Mouse (Mus musculus) embryonic fibroblast, embryonic 13.5 days (primary cell): Measurements from ENCODE around the gene Ube4a.

Experiments
- CTCF ChIP-seq: IDR thresholded peaks from 2 replicates; pipeline ENCODE4 v1.5.1; 2011; ENCODE audit warnings: mild to moderate bottlenecking, control low read depth, low read length, moderate library complexity, borderline replicate concordance; ENCODE audit not compliant: insufficient read depth
- POLR2A ChIP-seq: IDR thresholded peaks from 2 replicates; pipeline ENCODE4 v1.6.1; 2011; ENCODE audit warnings: low read depth, mild to moderate bottlenecking, control low read depth, low read length, moderate library complexity

DNA sequence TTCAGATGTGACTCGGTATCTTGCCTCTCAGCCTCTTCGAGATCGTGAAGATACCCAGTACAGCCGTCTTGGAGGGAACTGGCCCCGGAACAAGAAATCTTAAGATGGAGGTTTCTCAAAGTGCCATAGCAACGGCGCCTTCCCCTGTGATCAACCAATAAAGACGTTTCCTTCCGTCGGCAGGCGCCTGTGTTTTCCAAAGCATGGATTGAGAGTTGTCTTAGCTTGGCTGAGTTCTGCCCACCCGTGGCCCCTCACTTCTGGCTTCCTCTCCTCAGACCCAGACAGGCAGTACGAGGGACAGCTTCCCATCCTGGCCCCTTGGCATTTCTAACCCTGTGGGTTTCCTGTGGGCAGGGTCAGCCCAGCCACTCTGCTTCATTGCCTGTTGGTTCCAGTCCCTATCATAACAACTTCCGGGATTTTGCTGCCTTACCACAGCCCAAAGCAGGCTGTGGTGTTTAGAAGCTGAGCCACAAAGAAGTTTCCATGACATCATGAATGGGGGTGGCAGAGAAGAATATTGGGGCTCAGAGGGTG is 20.9 kb upstream of the Ube4a start:
- no peak for TF ChIP-seq POLR2A
- TF ChIP-seq CTCF: no peak
